Mouse (Mus musculus): Measurements from ENCODE around the gene Mthfsd. TPM values are rescaled to one million over a fixed set of nuclear protein-coding genes. Genes with fewer than 3 reads are reported as not detected.

Mthfsd gene
- total and polyA plus RNA-seq, 3 experiments: 46.1 to 62.6 TPM; not detected in 1

DNA sequence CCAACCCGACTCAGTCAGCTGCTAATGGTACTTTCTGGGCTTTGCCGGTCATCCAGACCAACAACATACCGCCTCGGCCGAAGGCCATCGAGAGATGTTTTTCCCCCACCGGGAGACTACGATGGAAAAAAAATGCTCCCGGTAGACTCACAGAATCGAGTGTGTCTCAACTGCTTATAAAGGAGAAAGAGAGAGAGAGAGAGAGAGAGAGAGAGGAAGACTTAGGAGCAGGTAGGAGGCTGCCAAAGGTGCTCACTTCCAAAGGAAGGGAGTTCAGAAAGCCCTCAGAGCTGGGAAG, 33.4 kb downstream of the Mthfsd start (continued):
- TF ChIP-seq ZC3H11A (IDR thresholded peaks at IDR 0.05; ENCODE audit: low read depth, low read length): no peak
- no peak for TF ChIP-seq ZKSCAN1 (IDR thresholded peaks at IDR 0.05; ENCODE audit: low read depth, low read length)
- no peak for TF ChIP-seq CHD2 (IDR thresholded peaks at IDR 0.05; ENCODE audit: low read length)

GRCm38 (mm10) chr8:121074108-121074847, 33.9 kb downstream of the Mthfsd start:
- Histone ChIP-seq H3K4me3 (ENCODE audit: control insufficient read depth in 1 of 2, insufficient read depth in 1 of 2, low read depth in 2 of 2, low read length in 2 of 2) (no peak overlapping the region), H3K27ac (ENCODE audit: control insufficient read depth, low read depth, low read length) (no peak overlapping the region), H3K79me2 (ENCODE audit: control insufficient read depth, insufficient read depth, low read length, poor library complexity) (no peaks in the 10 kb centered on the region), H3K9ac (ENCODE audit: control insufficient read depth, low read depth, low read length, poor library complexity, severe bottlenecking) (no peak overlapping the region), H3K4me1 (ENCODE audit: control insufficient read depth in 1 of 2, insufficient read depth in 2 of 2, low read length in 2 of 2) (no peaks in the 10 kb centered on the region), H3K27me3 (ENCODE audit: control insufficient read depth in 1 of 2, insufficient read depth in 2 of 2, low read length in 2 of 2) (no peaks in the 10 kb centered on the region), H3K36me3 (ENCODE audit: control insufficient read depth in 1 of 2, insufficient read depth in 2 of 2, low read length in 2 of 2) (no peaks in the 10 kb centered on the region), H3K9me3 (replicated peaks; ENCODE audit: insufficient read depth, low read length) (no peaks in the 10 kb centered on the region)
- DNase-seq (ENCODE audit: low read depth, low spot score): no peak
- TF ChIP-seq E2F4 (IDR thresholded peaks at IDR 0.05; ENCODE audit: borderline replicate concordance, low read depth, low read length): no peak
- TF ChIP-seq MYB (IDR thresholded peaks at IDR 0.05; ENCODE audit: low read depth, low read length): no peak
- TF ChIP-seq ZMIZ1 (IDR thresholded peaks at IDR 0.05; ENCODE audit: low read depth, low read length): no peak
- TF ChIP-seq CHD1 (IDR thresholded peaks at IDR 0.05; ENCODE audit: low read depth, low read length): no peak
- no peak for TF ChIP-seq RAD21 (IDR thresholded peaks at IDR 0.05; ENCODE audit: low read depth, low read length)
- TF ChIP-seq BHLHE40 (IDR thresholded peaks at IDR 0.05; ENCODE audit: borderline replicate concordance, low read depth, low read length): no peak
- no peak for TF ChIP-seq TAL1 (IDR thresholded peaks at IDR 0.05; ENCODE audit: low read length)
- TF ChIP-seq POLR2A (IDR thresholded peaks at IDR 0.05; ENCODE audit: control insufficient read depth in 1 of 2, insufficient read depth in 1 of 2, low read depth in 1 of 2, low read length in 2 of 2, poor library complexity in 1 of 2): no peak
- TF ChIP-seq MXI1 (IDR thresholded peaks at IDR 0.05; ENCODE audit: low read depth, low read length): no peak
- TF ChIP-seq EP300 (IDR thresholded peaks at IDR 0.05; ENCODE audit: low read depth in 1 of 2, low read length in 2 of 2): no peak
- TF ChIP-seq RCOR1 (IDR thresholded peaks at IDR 0.05; ENCODE audit: low read depth, low read length): no peak
- TF ChIP-seq SIN3A (IDR thresholded peaks at IDR 0.05; ENCODE audit: low read length): no peak
- no peak for TF ChIP-seq POLR2AphosphoS2 (IDR thresholded peaks at IDR 0.05; ENCODE audit: low read length)

DNA sequence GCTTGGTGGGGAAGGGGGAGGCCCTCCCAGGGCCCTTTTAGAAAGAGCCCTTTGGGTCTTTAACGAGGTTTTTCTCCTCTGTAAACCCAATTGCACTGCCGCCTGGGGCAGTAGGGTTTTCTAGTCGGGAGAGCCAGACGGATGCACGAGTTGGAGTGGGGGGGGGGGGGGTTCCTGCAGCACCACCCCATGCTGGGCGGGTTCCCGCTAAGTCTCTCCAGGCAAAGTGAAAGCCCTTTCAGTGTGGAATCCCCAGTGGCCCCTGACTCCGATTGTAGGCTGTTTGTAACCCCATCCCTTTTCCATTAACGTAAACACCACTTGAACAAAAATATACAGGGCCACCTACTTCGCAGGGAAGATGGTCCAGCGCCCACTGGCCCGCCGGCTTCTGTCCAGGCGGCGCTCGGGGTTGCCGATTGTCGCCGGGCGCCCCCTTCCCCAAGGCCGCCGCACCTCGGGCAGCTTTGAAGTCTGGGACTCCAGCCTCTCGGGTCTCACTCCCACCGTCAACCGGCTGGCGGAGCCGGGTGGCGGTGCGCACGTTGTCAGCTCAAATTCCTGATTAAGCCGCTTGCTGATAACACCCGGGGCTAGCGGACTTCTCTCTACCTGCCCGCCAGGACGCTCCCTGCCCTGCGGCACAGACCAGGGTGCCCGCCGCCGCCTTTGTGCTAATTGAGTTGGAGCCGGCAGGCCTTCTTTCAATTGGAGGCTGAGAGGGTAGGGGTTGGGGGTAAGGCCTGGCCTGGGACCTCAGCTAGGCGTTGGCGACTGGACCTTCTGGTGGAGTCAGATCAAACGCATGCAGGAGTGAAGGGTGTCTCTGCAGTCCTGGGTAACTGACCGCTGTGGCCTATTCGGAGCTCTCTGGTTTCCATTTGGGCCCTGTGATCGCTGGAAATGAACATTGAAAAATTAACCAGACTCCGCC, 34.8 kb downstream of the Mthfsd start:
- no peak for DNase-seq (ENCODE audit: low read depth, low spot score)
- Histone ChIP-seq H3K79me2 (ENCODE audit: control insufficient read depth, insufficient read depth, low read length, poor library complexity) (no peaks in the 10 kb centered on the region), H3K4me1 (ENCODE audit: control insufficient read depth in 1 of 2, insufficient read depth in 2 of 2, low read length in 2 of 2) (no peaks in the 10 kb centered on the region), H3K27me3 (ENCODE audit: control insufficient read depth in 1 of 2, insufficient read depth in 2 of 2, low read length in 2 of 2) (no peaks in the 10 kb centered on the region), H3K9ac (ENCODE audit: control insufficient read depth, low read depth, low read length, poor library complexity, severe bottlenecking) (no peak overlapping the region), H3K9me3 (replicated peaks; ENCODE audit: insufficient read depth, low read length) (no peaks in the 10 kb centered on the region), H3K36me3 (ENCODE audit: control insufficient read depth in 1 of 2, insufficient read depth in 2 of 2, low read length in 2 of 2) (no peaks in the 10 kb centered on the region), H3K4me3 (ENCODE audit: control insufficient read depth in 1 of 2, insufficient read depth in 1 of 2, low read depth in 2 of 2, low read length in 2 of 2) (no peak overlapping the region), H3K27ac (ENCODE audit: control insufficient read depth, low read depth, low read length) (no peak overlapping the region)
- no peak for TF ChIP-seq USF2 (IDR thresholded peaks at IDR 0.05; ENCODE audit: borderline replicate concordance in 1 of 2, insufficient read depth in 1 of 2, low read depth in 1 of 2, low read length in 2 of 2)
- TF ChIP-seq POLR2AphosphoS5 (IDR thresholded peaks at IDR 0.05; ENCODE audit: borderline replicate concordance, low read depth, low read length): no peak
- no peak for TF ChIP-seq SIN3A (IDR thresholded peaks at IDR 0.05; ENCODE audit: low read length)
- no peak for TF ChIP-seq NELFE (IDR thresholded peaks at IDR 0.05; ENCODE audit: low read depth, low read length)
- TF ChIP-seq BHLHE40 (IDR thresholded peaks at IDR 0.05; ENCODE audit: borderline replicate concordance, low read depth, low read length): no peak
- TF ChIP-seq RAD21 (IDR thresholded peaks at IDR 0.05; ENCODE audit: low read depth, low read length): no peak
- no peak for TF ChIP-seq E2F4 (IDR thresholded peaks at IDR 0.05; ENCODE audit: borderline replicate concordance, low read depth, low read length)
- TF ChIP-seq CHD1 (IDR thresholded peaks at IDR 0.05; ENCODE audit: low read depth, low read length): no peak
- no peak for TF ChIP-seq ZMIZ1 (IDR thresholded peaks at IDR 0.05; ENCODE audit: low read depth, low read length)
- no peak for TF ChIP-seq CTCF (IDR thresholded peaks at IDR 0.05 in 2 of 3, conservative IDR thresholded peaks at IDR 0.05 in 1 of 3; ENCODE audit: control insufficient read depth in 1 of 3, insufficient read depth in 1 of 3, low read depth in 2 of 3, low read length in 3 of 3, poor library complexity in 1 of 3, severe bottlenecking in 1 of 3)
- TF ChIP-seq TBP (IDR thresholded peaks at IDR 0.05; ENCODE audit: low read depth, low read length): no peak
- TF ChIP-seq NRF1 (IDR thresholded peaks at IDR 0.05; ENCODE audit: insufficient read depth, low read depth, low read length, poor library complexity, severe bottlenecking): no peak
- TF ChIP-seq MYC (IDR thresholded peaks at IDR 0.05; ENCODE audit: low read depth, low read length): no peak
- no peak for TF ChIP-seq MXI1 (IDR thresholded peaks at IDR 0.05; ENCODE audit: low read depth, low read length)
- TF ChIP-seq MAZ (IDR thresholded peaks at IDR 0.05; ENCODE audit: low read depth, low read length): no peak
- no peak for TF ChIP-seq SMC3 (IDR thresholded peaks at IDR 0.05; ENCODE audit: low read depth, low read length)
- no peak for TF ChIP-seq POLR2AphosphoS2 (IDR thresholded peaks at IDR 0.05; ENCODE audit: low read length)

Data from MEL (cell line).